Mouse (Mus musculus): ENCODE results near the gene Oma1. TPM values are rescaled to one million over a fixed set of nuclear protein-coding genes. Genes with fewer than 3 reads are reported as not detected.

The Oma1 gene
- polyA plus RNA-seq (2015; fragmentation: Nextera tagmentation; extraction: Ambion mirVana), result 9.8 and 18.7 TPM in 2 replicates

DNA sequence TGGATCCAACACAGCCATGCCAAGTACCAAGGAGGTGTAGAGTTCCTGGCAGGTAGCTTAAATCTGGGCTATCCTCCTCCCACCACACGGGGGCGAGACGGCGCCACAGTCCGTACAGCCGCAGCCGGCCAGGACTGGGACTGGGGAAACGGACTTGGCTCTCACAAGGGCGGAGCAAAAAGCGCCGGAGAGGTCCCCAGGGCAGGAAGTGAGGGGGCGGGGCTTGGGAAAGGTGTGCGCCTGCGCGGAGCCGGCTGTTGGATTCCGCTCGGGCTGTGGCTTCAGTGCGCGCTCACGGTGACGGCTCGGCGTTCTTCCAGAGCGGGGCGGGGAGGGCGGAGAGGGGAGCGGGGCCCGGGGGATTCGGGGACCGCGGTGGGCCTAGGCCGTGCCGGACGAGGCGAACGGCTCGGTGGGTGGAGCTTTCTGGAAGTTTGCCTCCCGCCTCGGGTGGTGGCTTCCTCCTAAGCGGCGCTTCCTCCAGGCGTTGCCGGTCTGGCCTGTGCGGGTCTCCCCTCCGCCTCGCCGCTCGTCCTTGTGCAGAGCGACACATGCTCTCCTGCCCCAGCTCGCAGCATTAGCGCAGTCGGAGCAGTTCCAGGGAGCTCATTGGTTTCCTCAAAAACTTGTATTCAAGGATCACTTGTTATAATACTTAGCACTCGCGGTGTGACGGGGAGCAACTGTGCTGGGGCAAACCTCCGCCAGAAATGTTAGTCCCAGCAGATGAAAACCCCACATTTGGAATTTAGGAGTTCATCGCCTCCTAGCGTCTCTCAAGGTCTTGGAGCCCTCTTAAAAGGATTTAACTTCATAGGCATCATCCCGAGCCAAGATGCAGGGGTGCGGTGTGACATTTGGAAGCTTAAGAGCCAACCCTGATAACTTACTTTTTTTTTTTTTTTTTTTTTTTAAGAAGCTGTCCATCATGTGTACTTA is at the start of gene Oma1:
Gene Oma1, plus strand, starts transcription at position 226 of the 939 bp plus-strand sequence.

DNA sequence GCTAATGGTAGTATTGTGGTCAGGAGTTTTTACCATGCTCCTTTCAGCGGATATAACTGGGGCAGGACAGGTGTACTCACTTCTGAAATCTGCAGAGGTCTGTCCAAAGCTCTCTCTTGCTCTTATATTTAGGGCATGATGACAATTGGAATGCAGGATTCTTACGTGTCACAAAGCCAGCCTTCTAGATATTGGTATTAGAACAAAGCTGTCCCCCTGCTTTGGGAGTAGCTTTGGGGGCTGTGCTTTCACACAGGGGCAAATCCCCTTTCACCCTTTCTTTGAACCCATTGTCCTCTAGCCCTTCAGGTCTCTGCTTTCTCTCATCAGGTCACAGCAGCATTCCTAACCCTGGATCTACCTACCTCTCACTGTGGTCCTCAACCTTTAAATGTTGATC is 22.8 kb upstream of the Oma1 start, which contains the start of gene 4921539E11Rik:
Gene 4921539E11Rik, minus strand, starts transcription at position 101 of the 400 bp plus-strand sequence.

Other genes with a start within 250 kb of the Oma1 start
- gene Mier1, start 199.4 kb upstream of the Oma1 start, polyA plus RNA-seq (2015; fragmentation: Nextera tagmentation; extraction: Ambion mirVana), result 38.3 and 49.6 TPM in 2 replicates
- 0.99 and 1.5 TPM in 2 replicates for gene Wdr78, start 199.3 kb upstream of the Oma1 start, polyA plus RNA-seq (2015; fragmentation: Nextera tagmentation; extraction: Ambion mirVana)
- gene Slc35d1, start 98.6 kb upstream of the Oma1 start, polyA plus RNA-seq (2015; fragmentation: Nextera tagmentation; extraction: Ambion mirVana), result 5.3 and 5.5 TPM in 2 replicates
- gene 4921539E11Rik, start 22.9 kb upstream of the Oma1 start, polyA plus RNA-seq (2015; fragmentation: Nextera tagmentation; extraction: Ambion mirVana), result not detected in 2 replicates

All from adrenal gland, postnatal 0 days (tissue).